Mouse (Mus musculus) embryonic facial prominence, embryonic 10.5 days (tissue): ENCODE measurements around the gene Ltb4r2. TPM values are rescaled to one million over a fixed set of nuclear protein-coding genes. Genes with fewer than 3 reads are reported as not detected.
"Not testable (repeated sequence)": the region's sequence is repeated elsewhere in the genome, so short reads cannot be mapped to it uniquely, and the experiment has no call there.

Experiments
- DNase-seq: peaks from one replicate; pipeline ENCODE4 v3.0.0-alpha.2; 2017; ENCODE audit warnings: low spot score
- H3K27ac ChIP-seq: fragments of 300-500 bp; sonication (generic); replicated peaks from 2 replicates; pipeline ENCODE4 v1.5.1; 2016; ENCODE audit warnings: mild to moderate bottlenecking
- H3K27me3 ChIP-seq: fragments of 300-500 bp; sonication (generic); replicated peaks from 2 replicates; pipeline ENCODE4 v1.6.1; 2016; ENCODE audit warnings: low read depth, mild to moderate bottlenecking; ENCODE audit not compliant: poor library complexity, severe bottlenecking
- H3K36me3 ChIP-seq: fragments of 300-500 bp; sonication (generic); replicated peaks from 2 replicates; pipeline ENCODE4 v1.6.1; 2016; ENCODE audit warnings: mild to moderate bottlenecking, moderate library complexity
- H3K4me1 ChIP-seq: fragments of 300-500 bp; sonication (generic); 2 replicates; pipeline ENCODE4 v1.6.1; 2016
- H3K4me3 ChIP-seq: fragments of 300-500 bp; sonication (generic); 2 replicates; pipeline ENCODE4 v1.5.1; 2016; ENCODE audit warnings: mild to moderate bottlenecking, moderate library complexity
- H3K9me3 ChIP-seq: fragments of 300-500 bp; sonication (generic); 2 replicates; pipeline ENCODE4 v1.6.1; 2016; ENCODE audit warnings: mild to moderate bottlenecking
- WGBS: fragments of 180-500 bp; shearing (Covaris S2); methylation state at CpG from one replicate; pipeline ENCODE4 v1.1.7; 2016; 5-methylcytosine and 5-hydroxymethylcytosine counted together
- polyA plus RNA-seq: library from polyadenylated mRNA; unstranded; fragments of >200 nt; fragmentation: Nextera tagmentation; extraction: Ambion mirVana; gene quantifications from 2 replicates; pipeline ENCODE4 v1.2.1, GENCODE M21; 2016

Ltb4r2 gene
- polyA plus RNA-seq, 1 experiment from 2014 or later, result 0.39 TPM

GRCm38 (mm10) chr14:55745180-55745860, 15.9 kb upstream of the Ltb4r2 start, which contains the start of the genes Dhrs1 and Nop9:
Gene Dhrs1 (minus strand): TSS chr14:55745690.
Gene Nop9 (plus strand): TSS chr14:55745693.
- Histone ChIP-seq H3K4me3 (peak within 1 kb of the TSS; percentile 90), H3K27me3 (no peaks in the 10 kb centered on the region), H3K27ac (peak within 1 kb of the TSS; percentile 85), H3K36me3 (peaks cover 47% of the 10 kb centered on the region), H3K9me3 (no peaks in the 10 kb centered on the region), H3K4me1 (peaks cover 35% of the 10 kb centered on the region)
- DNase-seq, result peak; percentile 96
- 2% methylated on average over 48 of the region's 48 CpGs for WGBS

DNA sequence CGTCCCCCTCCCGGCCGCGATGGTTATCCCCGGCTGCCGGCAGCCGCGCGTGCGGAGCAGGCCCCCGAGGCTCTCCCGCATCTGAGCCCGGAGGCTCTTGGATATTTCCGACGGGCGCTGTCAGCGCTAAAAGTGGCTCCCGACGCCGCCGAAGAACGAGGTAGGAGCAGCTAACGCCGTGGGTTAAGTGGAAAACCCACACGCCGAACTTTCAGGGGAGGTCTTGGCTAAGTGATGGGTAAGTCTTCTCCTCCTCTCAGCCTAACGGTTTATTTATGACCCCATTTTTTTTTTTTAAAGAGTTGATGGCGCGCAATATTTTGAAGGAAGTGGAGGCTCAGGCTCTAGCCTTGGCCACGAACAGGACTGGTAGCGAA, 15.4 kb upstream of the Ltb4r2 start:
- Histone ChIP-seq H3K4me3 (peak overlapping the region; percentile 90), H3K27me3 (no peaks in the 10 kb centered on the region), H3K36me3 (peaks cover 47% of the 10 kb centered on the region), H3K27ac (peak overlapping the region; percentile 85), H3K4me1 (peaks cover 35% of the 10 kb centered on the region), H3K9me3 (no peaks in the 10 kb centered on the region)
- WGBS, result under 1% methylated on average over 31 of the region's 31 CpGs
- DNase-seq, result no peak

- H3K9me3 ChIP-seq, result no peaks in the 10 kb centered on the region
Measured at GRCm38 (mm10) chr14:55747051-55747847, 14.0 kb upstream of the Ltb4r2 start.

GRCm38 (mm10) chr14:55757566-55757965, 3.7 kb upstream of the Ltb4r2 start:
- peaks cover 43% of the 10 kb centered on the region for H3K36me3 ChIP-seq

More at GRCm38 (mm10) chr14:55747051-55747847, 14.0 kb upstream of the Ltb4r2 start:
- no peak for DNase-seq
- 89% methylated on average over 10 of the region's 10 CpGs for WGBS
- H3K4me1 ChIP-seq, result peaks cover 35% of the 10 kb centered on the region
- H3K4me3 ChIP-seq, result peak overlapping the region; percentile 90
- H3K27me3 ChIP-seq, result no peaks in the 10 kb centered on the region
- H3K36me3 ChIP-seq, result peaks cover 55% of the 10 kb centered on the region
- no peak overlapping the region for H3K27ac ChIP-seq

DNA sequence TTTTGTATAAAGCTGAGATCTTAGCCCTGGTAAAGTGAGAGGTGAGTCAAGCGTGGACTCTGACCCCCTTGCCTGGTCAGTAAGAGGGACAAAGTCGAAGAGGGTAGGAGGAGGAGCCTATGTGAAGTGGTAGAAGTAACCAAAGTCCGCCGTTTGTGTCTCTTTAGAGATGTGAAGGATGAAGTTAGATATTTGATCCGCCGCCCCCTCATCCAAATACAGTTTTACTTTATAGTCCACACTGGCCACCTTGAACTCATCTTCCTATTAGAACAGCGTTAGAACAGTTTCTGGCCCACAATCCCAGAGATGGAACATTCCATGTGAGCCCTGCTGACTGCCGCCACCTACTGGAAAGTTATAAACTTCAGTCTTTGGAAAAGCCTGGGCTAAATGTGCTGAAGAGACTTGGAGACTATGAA, 2.9 kb upstream of the Ltb4r2 start, which contains the start of gene Cideb:
Cideb (minus strand) TSS at position 96 of the 422 bp plus-strand sequence.
- Histone ChIP-seq H3K4me3 (no peak within 1 kb of the TSS), H3K27ac (no peak within 1 kb of the TSS), H3K36me3 (peaks cover 35% of the 10 kb centered on the region), H3K27me3 (peaks cover 32% of the 10 kb centered on the region), H3K4me1 (peaks cover 23% of the 10 kb centered on the region), H3K9me3 (no peaks in the 10 kb centered on the region)
- WGBS, result 22% methylated on average over 8 of the region's 8 CpGs
- DNase-seq, result peak; percentile 52

More at GRCm38 (mm10) chr14:55757566-55757965, 3.7 kb upstream of the Ltb4r2 start:
- no peaks in the 10 kb centered on the region for H3K9me3 ChIP-seq
- peaks cover 20% of the 10 kb centered on the region for H3K4me1 ChIP-seq
- H3K4me3 ChIP-seq, result no peak overlapping the region
- DNase-seq, result no peak
- no peak overlapping the region for H3K27ac ChIP-seq
- WGBS, result 90% methylated on average over 6 of the region's 6 CpGs
- H3K27me3 ChIP-seq, result peaks cover 24% of the 10 kb centered on the region

DNA sequence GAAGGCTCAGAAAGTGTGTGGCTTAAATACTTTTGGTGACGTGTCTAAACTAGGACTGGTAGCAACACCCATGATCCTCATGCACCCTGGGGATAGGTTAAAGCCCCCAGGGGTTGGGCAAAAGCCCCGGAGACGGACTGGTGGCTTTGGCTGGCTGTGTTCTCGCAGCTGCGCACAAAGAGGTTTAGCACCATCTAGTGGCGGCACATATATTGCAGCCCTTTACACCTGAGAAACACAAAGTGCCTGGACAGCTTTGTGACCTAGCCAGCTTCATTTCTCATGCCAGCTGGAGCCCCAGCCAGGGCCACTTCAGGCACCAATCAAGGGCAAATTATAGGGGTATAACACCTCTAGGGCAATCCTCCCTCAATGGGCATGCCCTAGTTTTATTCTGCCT, 1.1 kb upstream of the Ltb4r2 start:
- peak overlapping the region; percentile 39 for H3K4me3 ChIP-seq
- WGBS, result 2% methylated on average over 6 of the region's 6 CpGs

GRCm38 (mm10) chr14:55762001-55762821, 983 bp downstream of the Ltb4r2 start:
- no peaks in the 10 kb centered on the region for H3K36me3 ChIP-seq
- no peaks in the 10 kb centered on the region for H3K9me3 ChIP-seq
- H3K27me3 ChIP-seq, result peaks cover 70% of the 10 kb centered on the region
- DNase-seq, result peak; percentile 84
- peak overlapping the region; percentile 78 for H3K27ac ChIP-seq
- WGBS, result under 1% methylated on average over 77 of the region's 77 CpGs
- peaks cover 24% of the 10 kb centered on the region for H3K4me1 ChIP-seq
- H3K4me3 ChIP-seq, result peak overlapping the region; percentile 65

More for the DNA sequence above, 1.1 kb upstream of the Ltb4r2 start:
- H3K27ac ChIP-seq, H3K9me3 ChIP-seq: not testable (repeated sequence)
- DNase-seq, result peak; percentile 85
- H3K36me3 ChIP-seq, result peaks cover 17% of the 10 kb centered on the region
- H3K27me3 ChIP-seq, result peaks cover 50% of the 10 kb centered on the region
- H3K4me1 ChIP-seq, result peaks cover 23% of the 10 kb centered on the region

DNA sequence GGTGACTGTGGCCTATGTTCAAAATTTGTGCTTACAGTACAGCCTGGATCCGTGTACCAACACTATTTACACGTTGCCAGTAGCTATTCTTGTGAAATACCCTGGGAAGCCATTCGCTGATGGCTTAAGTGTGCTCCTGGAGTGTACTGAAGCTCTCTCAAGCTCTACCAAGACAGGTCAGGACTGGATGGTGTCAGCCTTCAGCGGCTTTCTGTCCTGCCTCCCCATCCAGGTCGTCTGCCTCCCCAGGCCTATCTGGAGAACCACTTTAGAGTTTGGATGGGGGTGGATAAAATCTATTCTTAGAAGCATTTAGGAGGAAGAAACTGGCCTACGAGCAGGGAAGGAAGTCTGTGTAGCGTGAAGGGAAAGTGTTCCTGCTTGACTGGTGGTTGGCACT, 1.9 kb downstream of the Ltb4r2 start:
- WGBS, result 68% methylated on average over 7 of the region's 7 CpGs
- Histone ChIP-seq H3K27me3 (peaks cover 80% of the 10 kb centered on the region), H3K9me3 (no peaks in the 10 kb centered on the region), H3K4me1 (peaks cover 32% of the 10 kb centered on the region), H3K36me3 (no peaks in the 10 kb centered on the region), H3K4me3 (peak overlapping the region; percentile 65; the same call in 1 of the 2 replicates), H3K27ac (no peak overlapping the region)
- DNase-seq, result no peak

DNA sequence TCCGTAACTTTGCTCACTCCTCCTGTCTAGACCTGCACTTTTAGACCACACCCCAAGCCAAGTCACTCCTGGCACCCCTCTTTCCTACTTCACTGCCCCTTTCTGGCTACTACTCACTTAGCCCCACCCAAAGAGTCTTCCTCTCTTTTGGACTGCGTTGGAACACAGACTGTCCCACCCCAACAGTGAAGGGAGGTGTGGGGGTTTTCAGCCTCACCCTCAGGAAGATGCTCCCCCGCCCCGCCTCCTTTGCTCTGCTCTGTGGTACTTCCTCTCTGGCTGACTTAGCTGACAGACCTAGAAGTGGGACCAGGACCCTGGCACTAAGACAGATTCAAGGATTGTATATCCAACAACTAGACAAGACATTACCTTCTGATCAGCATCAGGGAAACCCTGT, 4.5 kb downstream of the Ltb4r2 start, which contains the start of gene Ltb4r1:
Ltb4r1 (plus strand) TSS at position 267 of the 400 bp plus-strand sequence.
- peaks cover 99% of the 10 kb centered on the region for H3K27me3 ChIP-seq
- H3K36me3 ChIP-seq, result no peaks in the 10 kb centered on the region
- DNase-seq, result no peak
- WGBS, result 73% methylated on average over 4 of the region's 4 CpGs
- H3K4me1 ChIP-seq, result peaks cover 29% of the 10 kb centered on the region
- H3K27ac ChIP-seq, result no peak within 1 kb of the TSS
- no peak within 1 kb of the TSS for H3K4me3 ChIP-seq
- no peaks in the 10 kb centered on the region for H3K9me3 ChIP-seq

DNA sequence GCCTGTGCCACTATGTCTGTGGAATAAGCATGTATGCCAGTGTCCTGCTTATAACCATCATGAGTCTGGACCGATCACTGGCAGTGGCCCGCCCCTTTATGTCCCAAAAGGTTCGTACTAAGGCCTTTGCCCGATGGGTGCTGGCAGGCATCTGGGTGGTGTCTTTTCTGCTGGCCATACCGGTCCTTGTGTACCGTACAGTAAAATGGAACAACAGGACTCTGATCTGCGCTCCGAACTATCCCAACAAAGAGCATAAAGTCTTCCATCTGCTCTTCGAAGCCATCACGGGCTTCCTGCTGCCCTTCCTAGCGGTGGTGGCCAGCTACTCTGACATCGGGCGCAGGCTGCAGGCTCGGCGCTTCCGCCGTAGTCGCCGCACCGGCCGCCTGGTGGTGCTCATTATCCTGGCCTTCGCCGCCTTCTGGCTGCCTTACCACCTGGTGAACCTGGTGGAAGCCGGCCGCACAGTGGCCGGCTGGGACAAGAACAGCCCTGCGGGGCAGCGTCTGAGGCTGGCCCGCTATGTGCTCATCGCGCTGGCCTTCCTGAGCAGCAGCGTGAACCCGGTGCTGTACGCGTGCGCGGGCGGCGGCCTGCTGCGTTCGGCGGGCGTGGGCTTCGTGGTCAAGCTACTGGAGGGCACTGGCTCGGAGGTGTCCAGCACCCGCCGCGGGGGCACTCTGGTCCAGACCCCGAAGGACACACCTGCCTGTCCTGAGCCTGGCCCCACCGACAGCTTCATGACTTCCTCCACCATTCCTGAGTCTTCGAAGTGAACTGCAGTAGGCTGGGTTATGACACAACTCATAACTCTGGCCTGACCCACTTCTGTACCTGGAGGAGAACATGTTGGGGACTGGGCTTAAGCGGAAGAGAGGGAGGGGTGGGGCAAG, 6.5 kb downstream of the Ltb4r2 start:
- H3K27ac ChIP-seq, result peak overlapping the region; percentile 76
- H3K9me3 ChIP-seq, result no peaks in the 10 kb centered on the region
- H3K36me3 ChIP-seq, result no peaks in the 10 kb centered on the region
- WGBS, result 14% methylated on average over 52 of the region's 52 CpGs
- H3K4me3 ChIP-seq, result peak overlapping the region; percentile 59
- peaks cover 93% of the 10 kb centered on the region for H3K27me3 ChIP-seq
- peaks cover 15% of the 10 kb centered on the region for H3K4me1 ChIP-seq
- DNase-seq, result peak; percentile 82

DNA sequence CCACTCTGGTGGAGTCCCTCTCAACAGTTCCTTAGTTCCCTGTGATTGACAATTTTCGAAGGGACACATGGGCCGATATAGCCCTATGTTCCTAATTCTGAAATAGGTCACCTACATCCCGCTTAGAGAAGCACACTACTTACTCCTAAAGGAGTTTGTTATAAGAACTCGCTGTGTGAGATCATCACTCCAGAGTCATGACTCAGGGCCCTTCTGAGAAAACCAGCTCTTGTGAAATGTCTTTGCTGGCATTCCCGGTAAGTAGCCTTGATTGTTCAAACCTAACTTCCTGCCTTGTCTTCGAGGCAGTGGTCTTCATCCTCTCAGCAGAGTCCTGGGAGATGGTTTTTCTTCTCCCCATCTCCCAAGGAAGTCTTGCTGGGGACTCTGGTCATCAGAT, 7.3 kb downstream of the Ltb4r2 start:
- WGBS, result 88% methylated on average over 6 of the region's 6 CpGs
- Histone ChIP-seq H3K27ac (no peak overlapping the region), H3K27me3 (peaks cover 90% of the 10 kb centered on the region), H3K36me3 (no peaks in the 10 kb centered on the region), H3K4me3 (no peak overlapping the region), H3K4me1 (peaks cover 14% of the 10 kb centered on the region), H3K9me3 (no peaks in the 10 kb centered on the region)
- DNase-seq, result no peak
